Mouse (Mus musculus) CD4-positive naive resting alpha-beta T cell, adult 57 days (primary cell): ENCODE measurements around the gene Ccr1. TPM values are rescaled to one million over a fixed set of nuclear protein-coding genes. Genes with fewer than 3 reads are reported as not detected.

Experiments
- total RNA-seq: library from RNA; stranded (reverse); gene quantifications from one replicate; pipeline ENCODE4 v1.2.4, GENCODE M21; 2023

Ccr1 gene
- total RNA-seq, result 0.65 TPM

GRCm38 (mm10) chr9:123968290-123968912, at the start of gene Ccr1:
Gene Ccr1, minus strand, starts transcription at chr9:123968692.

GRCm38 (mm10) chr9:123978308-123978707, 9.8 kb upstream of the Ccr1 start, which contains the start of gene Ccr1l1:
Gene Ccr1l1, minus strand, starts transcription at chr9:123978408.

Other genes starting within 250 kb of the Ccr1 start
- gene Cxcr6, start 162.2 kb downstream of the Ccr1 start, total RNA-seq, result 1.3 TPM
- 45.5 TPM for gene Fyco1, start 116.8 kb downstream of the Ccr1 start, total RNA-seq
- not detected for gene Xcr1, start 106.7 kb downstream of the Ccr1 start, total RNA-seq
- gene Ccr1l1, start 9.7 kb upstream of the Ccr1 start, total RNA-seq, result not detected
- gene Ccr3, start 53.3 kb upstream of the Ccr1 start, total RNA-seq, result 0.86 TPM
- gene Ccr2, start 133.3 kb upstream of the Ccr1 start, total RNA-seq, result 1.2 TPM
- gene Ccr5, start 152.9 kb upstream of the Ccr1 start, total RNA-seq, result 7.4 TPM